Mouse (Mus musculus) urinary bladder, postnatal 4 days (tissue): ENCODE results near the gene Fhad1.
"Not testable (repeated sequence)": the region's sequence is repeated elsewhere in the genome, so short reads cannot be mapped to it uniquely, and the experiment has no call there.

Experiments
- DNase-seq, 2 experiments: peaks; one replicate each; pipeline ENCODE4 v3.0.0; 2021 to 2022; ENCODE audit warnings: low spot score in 2 of 2

Gene Fhad1

GRCm38 (mm10) chr4:142014659-142015608 lies at the start of gene Fhad1:
Fhad1 (minus strand) TSS chr4:142015082.
- peak; percentile 73 to 84 for DNase-seq

DNA sequence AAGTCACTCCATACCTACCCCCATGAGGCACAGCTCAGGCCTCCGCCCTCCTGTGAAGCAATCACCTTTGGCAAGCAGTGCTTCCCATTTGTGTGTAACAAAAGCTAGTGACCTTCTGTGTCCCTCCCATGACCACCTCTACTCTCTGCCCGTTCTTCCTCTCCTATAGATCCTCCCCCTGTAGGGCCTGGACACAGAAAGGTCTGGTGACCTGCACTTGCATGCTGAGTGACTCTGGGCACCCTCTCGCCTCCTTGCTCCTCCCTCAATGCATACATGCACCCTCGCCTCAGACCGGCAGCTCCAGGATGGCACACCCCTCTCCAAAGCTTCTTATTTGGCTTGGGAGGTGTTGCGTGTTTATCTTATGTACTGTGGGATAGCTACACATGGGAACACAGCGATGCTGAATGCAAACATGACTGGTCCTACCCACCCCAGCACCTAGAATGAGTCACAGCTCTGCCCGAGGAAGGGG lies 48.2 kb upstream of the Fhad1 start:
- DNase-seq = no peak

DNA sequence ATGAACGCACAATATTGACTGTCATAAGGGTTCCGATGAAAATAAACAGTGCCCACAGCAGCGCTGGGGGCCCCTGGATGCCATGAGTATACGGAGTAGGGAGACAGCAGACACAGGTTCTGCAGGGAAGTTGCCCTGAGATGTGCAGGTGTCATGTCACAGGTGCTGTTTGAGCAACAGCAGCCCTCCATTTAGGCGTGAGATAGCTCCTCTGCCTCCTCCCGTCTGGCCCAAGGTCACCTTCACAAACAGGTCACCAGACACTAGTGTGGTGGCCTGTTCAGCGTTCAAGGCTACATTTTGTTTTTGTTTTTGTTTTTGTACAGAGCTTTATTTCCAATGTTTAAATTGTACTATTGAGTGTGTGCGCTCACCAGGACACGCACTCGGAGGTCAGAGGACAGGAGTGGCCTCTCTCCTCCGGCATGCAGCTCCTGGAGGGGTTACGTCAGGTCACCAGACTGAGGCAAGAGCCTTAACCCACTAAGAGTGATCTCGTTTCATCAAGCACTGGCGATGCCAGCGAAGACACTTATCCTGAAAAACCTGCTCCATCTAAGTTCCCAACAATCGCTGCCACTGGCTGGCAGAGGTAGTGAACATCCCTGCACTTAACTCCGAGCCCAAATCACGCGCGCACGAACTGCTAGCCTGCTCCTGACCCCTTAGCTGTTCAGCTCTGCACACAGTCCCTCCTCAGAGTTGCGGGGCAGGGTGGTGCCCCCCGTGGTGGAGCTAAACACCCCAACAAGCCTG lies 46.8 kb upstream of the Fhad1 start:
- DNase-seq = no peak

DNA sequence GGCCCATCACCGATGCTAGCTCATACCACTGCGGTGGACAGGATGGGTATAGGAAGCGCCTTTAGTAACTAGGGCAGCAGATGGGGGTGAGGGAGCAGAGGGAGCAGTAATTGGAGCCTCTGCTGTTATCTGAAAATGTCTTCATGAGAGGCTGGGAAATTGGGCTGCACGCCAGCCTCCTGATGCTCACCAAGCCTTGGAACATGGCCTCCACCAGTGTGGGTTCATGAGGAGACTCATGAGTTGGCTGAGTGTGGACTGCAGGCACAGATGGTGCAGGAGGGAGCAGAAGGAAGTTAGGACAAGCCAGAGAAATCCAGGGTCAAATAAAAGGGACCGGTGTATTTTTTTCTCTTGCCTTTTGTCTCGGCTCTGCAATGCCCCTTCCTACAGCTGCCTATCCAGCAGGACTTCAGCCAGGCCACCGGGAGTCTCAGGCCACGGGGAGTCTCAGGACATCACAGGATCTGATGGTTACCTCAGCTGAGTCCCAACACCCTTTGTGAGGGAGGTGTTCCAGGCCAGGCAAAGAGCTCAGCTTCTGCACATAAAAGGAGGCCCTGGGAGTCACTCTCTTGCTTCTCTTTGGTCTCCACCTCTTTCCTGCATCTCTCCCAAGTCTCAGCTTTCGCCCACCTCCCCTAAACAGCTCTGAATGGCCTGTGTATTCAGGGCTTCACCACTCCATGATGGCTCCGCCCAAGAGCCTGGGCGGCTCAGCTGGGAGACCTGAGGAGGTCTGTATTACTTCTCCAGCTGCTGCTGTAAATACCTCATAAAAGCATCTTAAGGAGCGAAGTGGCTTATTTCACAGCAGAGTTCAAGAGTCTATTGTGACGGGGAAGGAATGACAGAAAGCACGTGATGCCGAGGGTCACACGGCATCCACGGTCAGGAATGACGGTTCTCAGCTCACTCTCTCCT lies 45.8 kb upstream of the Fhad1 start:
- no peak for DNase-seq

DNA sequence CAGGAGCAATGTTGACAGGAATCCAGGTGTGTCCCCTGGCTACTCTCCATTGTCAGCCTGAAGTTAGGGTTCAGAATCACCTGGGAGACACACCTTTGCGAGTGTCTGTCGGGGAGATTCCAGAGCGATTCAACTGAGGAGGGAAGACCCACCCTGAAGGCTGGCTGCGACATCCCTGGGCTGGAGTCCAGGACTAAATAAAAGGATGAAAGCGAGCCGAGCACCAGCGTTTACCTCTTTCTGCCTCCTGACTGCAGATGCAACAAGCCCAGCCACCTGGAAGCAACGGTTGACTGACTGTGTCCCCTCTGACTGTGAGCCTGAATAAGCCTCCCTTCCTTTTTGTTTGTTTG lies 44.9 kb upstream of the Fhad1 start:
- no peak for DNase-seq

- DNase-seq = no peak
These were observed 44.4 kb upstream of the Fhad1 start for GRCm38 (mm10) chr4:142059113-142059840.

GRCm38 (mm10) chr4:142057529-142058216 lies 42.8 kb upstream of the Fhad1 start:
- peak in 1 of 2 experiments; percentile 47 for DNase-seq

GRCm38 (mm10) chr4:142055600-142055999 lies 40.7 kb upstream of the Fhad1 start:
- DNase-seq = no peak

DNA sequence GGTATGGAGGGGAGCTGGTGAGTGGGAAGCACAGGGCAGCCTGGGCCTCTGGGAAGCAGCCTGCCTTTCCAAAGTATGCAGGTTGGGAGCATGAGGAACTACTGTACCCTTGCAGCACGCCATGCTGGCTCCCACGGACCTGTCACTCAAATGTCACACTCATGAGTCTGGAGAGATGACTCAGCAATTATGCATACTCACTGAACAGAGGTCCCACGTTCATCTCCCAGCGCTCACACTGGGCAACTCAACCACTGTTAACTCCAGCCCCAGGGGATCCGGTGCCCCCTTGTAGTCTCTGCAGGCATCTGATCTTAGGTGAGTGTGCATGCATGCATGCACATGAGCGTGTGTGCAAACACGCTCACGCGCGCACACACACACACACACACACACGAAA lies 39.7 kb upstream of the Fhad1 start:
- DNase-seq = no peak

DNA sequence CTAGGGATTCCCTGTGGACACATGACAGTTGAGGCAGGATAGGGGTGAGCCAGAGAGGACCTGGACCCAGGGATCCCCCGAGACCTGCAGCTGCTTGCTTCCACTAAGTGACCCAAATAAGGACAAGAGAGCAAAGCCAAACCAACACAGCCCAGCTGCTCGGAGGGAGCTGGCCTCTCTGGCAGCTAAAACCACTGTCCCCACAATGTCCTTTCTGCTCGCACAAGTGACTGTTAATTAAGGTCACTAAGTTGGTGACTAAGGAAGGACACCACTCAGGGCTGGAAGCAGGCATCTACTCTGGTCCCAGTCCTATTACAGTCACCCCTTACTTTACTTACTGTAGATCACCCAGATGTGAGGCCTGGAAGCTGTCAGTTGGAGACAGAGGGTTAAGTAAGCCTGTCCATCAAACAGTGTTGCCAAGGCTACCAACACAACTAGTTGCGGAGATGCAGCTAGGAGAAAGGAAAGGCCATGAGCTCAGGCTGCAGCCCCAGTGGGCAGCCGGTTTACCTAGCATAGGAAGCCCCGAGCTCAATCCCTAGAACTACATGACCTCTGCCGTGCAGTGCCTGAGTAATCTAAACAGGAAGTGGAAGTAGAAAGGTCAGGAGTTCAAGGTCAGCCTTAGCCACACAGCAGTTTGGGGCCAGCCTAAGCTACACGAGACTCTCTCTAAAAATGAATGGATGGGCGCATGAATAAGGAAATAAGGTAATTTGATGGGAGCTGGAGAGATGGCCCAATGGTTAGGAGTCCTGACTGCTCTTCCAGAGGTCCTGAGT lies 39.0 kb upstream of the Fhad1 start:
- DNase-seq = no peak

DNA sequence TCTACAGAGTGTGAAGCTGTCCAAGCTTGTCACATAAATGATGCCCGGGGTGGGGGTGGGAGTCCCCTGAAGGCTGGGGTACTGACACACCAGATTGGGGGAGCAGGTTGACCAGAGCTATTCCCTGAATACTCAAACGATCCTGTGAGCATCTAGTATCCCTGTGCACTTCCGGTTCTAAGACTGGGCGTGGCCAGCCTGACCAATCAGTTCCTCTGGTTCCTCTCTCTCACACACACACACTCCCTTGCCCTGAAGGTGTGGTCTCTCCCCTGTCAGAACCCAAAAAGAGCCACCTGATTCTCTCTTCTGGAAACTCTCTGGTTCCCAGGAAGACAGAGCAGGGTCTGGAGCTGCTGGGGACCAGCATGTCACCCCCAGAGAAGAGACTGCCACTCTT lies 38.4 kb upstream of the Fhad1 start:
- no peak for DNase-seq

- no peak for DNase-seq
These were observed 37.7 kb upstream of the Fhad1 start for GRCm38 (mm10) chr4:142052391-142053132.

DNA sequence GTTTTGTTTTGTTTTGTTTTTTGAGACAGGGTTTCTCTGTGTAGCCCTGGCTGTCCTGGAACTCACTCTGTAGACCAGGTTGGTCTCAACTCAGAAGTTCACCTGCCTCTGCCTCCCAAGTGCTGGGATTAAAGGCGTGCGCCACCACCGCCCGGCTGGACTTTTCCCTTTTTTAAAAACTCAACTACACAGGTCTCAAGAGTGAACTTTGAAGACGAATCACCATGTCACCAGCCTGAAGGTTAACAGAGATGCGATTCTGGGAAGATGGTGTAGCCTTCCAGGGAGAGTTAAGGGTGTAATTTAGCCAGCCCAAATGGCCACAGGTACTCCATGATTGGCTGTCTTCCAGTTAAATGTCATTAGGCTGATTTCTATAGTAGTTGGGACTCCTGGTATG lies 37.0 kb upstream of the Fhad1 start:
- not testable (repeated sequence) for DNase-seq

DNA sequence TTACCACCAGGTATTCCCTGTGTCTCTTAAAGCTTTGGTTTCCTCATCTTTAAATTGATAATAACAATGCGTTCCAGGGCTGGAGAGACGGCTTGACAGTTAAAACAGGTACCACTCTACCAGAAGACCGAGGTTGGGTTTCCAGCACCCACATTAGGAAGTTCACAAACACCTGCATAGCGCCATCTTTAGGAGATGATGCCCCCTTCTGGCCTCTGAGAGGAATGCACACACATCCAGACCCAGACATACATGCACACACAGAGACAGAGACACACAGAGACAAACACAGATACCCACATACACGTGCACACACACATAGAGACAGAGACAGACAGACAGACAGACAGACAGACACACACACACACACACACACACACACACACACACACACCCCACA lies 35.1 kb upstream of the Fhad1 start:
- no peak for DNase-seq

DNA sequence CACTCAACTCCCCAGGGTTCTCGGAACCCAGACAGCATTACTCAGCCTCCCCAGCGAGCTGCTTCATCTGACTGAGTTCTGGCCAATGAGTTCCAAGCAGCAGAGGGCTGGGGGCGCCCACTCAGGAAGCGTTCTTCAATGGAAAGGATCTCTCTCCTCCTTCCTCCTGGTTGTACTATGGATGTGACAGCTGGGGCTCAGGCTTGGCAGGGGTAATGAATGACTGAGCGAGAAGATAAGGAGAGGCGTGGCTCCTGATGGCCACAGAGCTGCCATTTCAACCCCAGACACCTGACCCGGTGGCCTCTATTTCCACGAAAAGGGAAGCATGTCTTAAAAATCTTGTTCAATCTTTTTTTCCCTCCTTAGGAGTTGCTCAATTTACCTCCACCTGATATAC lies 33.5 kb upstream of the Fhad1 start:
- no peak for DNase-seq

GRCm38 (mm10) chr4:142047005-142047404 lies 32.1 kb upstream of the Fhad1 start:
- no peak for DNase-seq

DNA sequence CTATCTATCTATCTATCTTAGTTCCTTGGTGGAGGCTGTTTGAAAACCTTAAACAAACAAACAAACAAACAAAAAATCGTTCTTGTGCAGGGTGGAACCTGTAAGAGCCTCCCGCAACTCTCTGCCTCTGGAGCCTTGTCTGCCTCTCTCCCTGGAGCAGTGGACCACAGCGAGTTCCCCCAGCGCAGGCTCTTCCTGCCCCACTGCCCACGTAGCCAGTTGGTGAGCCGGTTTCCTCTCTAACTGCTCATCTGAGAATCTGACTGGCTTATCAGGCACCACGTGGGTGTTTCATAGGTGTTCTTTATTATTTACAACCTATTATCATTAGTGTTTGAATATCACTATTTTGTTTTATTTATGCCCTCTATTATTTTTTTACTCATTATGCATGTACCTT lies 31.6 kb upstream of the Fhad1 start:
- DNase-seq = no peak

DNA sequence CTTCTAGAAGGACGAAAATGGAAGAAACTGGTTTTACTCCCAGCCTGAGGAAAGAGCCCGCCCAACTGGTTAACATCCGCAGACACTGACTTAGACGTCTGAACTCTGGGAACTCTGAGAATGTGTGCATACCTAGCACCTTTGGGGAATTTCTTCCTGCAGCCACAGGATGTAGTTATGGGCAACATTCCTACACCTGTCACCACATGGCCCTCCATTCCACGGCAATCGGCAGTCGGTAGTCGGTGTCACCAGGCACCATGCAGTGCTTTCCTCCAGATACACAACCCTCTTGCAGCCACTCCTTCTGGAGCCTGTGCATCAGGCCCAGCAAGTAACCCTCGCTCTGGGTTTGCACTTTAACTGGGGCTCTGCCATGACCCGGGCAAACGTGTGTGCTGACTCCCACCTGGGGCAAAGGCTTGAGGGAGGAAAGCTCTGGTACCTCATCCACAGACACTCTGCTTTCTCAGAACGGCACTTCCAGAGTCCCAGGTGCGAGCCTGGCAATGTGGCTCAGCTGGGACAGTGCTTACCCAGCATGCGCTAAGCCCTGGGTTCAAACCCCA lies 30.8 kb upstream of the Fhad1 start:
- no peak for DNase-seq

- no peak for DNase-seq
These were observed 29.6 kb upstream of the Fhad1 start for GRCm38 (mm10) chr4:142044452-142044851.
